Comparison of ENCODE assay signal across 8 mouse cellular contexts in genomic region chr6:67300710-67301163, GRCm38 (mm10).
DNase-seq lines count a peak whose midpoint lies in the region; ATAC-seq and TF ChIP-seq lines count a peak whose summit lies in the region.
"Had no signal": no experiment of that assay in that cellular context is flagged by ENCODE, and none has a peak within 500 bp of the region (broad histone marks: within the 10 kb centered on the region; RNA-seq: fewer than 3 reads in every experiment).

No protein-coding gene starts in this region.

- DNase-seq in left cerebral cortex, adult 18-20 months (ENCODE audit: low spot score in 2 of 2), result peak; percentile 23 to 50
- DNase-seq in left cerebral cortex, postnatal 4 days, result no peak
- DNase-seq in kidney, adult 8-10 months, result peak; percentile 9 to 40
- DNase-seq in cerebellum, adult 11 months, result no peak

- no peak for ATAC-seq in megakaryocyte progenitor cell, adult 5-6 weeks (replicated peaks; ENCODE audit: poor library complexity)
- ATAC-seq: activated CD4-positive, CD25-positive, alpha-beta regulatory T cell, adult 4 months had no signal

- no peaks in the 10 kb centered on the region for H3K79me2 ChIP-seq in macrophage (ENCODE audit: inconsistent target)

- H3K4me3 ChIP-seq in cortical plate, adult 2 months (ENCODE audit: insufficient read depth, low read length), result no peak overlapping the region
- H3K4me3 ChIP-seq in macrophage (ENCODE audit: inconsistent target), result no peak overlapping the region

- H3K4me1 ChIP-seq in cortical plate, adult 2 months (ENCODE audit: control insufficient read depth, insufficient read depth, low read length), result peaks cover 10% of the 10 kb centered on the region

- no peak for TF ChIP-seq POLR2A in cortical plate, adult 2 months (IDR thresholded peaks at IDR 0.05; ENCODE audit: extremely low read depth, insufficient read depth, low read length)

- no peak for TF ChIP-seq CTCF in cortical plate, adult 2 months (IDR thresholded peaks at IDR 0.05; ENCODE audit: extremely low read depth, insufficient read depth, low read length)

- WGBS in macrophage (ENCODE audit: missing documents), result 73% methylated on average over 6 of the region's 6 CpGs

- intact Hi-C loops in left cerebral cortex, postnatal 4 days (cut with DNase I), result no loop called here

- no peaks in the 10 kb centered on the region for H3K36me3 ChIP-seq in macrophage (ENCODE audit: inconsistent target)

- peak overlapping the region; percentile 5; the same call in 1 of the 2 replicates for H3K27ac ChIP-seq in cortical plate, adult 2 months (ENCODE audit: insufficient read depth, low read length)
- H3K27ac ChIP-seq in macrophage, result peak overlapping the region; percentile 82

Comparison
In these comparisons a context has a peak if more than half of its experiments do, and no peak if none do; other contexts are left out.
1. DNase-seq: peak in left cerebral cortex, adult 18-20 months (2 of 2) and kidney, adult 8-10 months (2 of 2); none in left cerebral cortex, postnatal 4 days (single experiment) and cerebellum, adult 11 months (single experiment).